Mouse (Mus musculus): ENCODE results near the gene Cacna2d1. TPM values are rescaled to one million over a fixed set of nuclear protein-coding genes. Genes with fewer than 3 reads are reported as not detected.

Gene Cacna2d1
- total RNA-seq, 1 experiment from 2014 or later = 0.10 TPM

GRCm38 (mm10) chr5:16095345-16095744 lies 160.9 kb downstream of the Cacna2d1 start:
- no peak for ATAC-seq (replicated peaks in 1 of 2; ENCODE audit: insufficient read depth in 1 of 2, low FRiP score in 2 of 2, low TSS enrichment in 1 of 2, low read depth in 1 of 2, poor library complexity in 2 of 2, severe bottlenecking in 2 of 2)

GRCm38 (mm10) chr5:16098766-16099165 lies 164.3 kb downstream of the Cacna2d1 start:
- ATAC-seq (replicated peaks in 1 of 2; ENCODE audit: insufficient read depth in 1 of 2, low FRiP score in 2 of 2, low TSS enrichment in 1 of 2, low read depth in 1 of 2, poor library complexity in 2 of 2, severe bottlenecking in 2 of 2) = no peak

GRCm38 (mm10) chr5:16101820-16102219 lies 167.3 kb downstream of the Cacna2d1 start:
- ATAC-seq (replicated peaks in 1 of 2; ENCODE audit: insufficient read depth in 1 of 2, low FRiP score in 2 of 2, low TSS enrichment in 1 of 2, low read depth in 1 of 2, poor library complexity in 2 of 2, severe bottlenecking in 2 of 2) = no peak

GRCm38 (mm10) chr5:16105701-16106100 lies 171.2 kb downstream of the Cacna2d1 start:
- ATAC-seq (replicated peaks in 1 of 2; ENCODE audit: insufficient read depth in 1 of 2, low FRiP score in 2 of 2, low TSS enrichment in 1 of 2, low read depth in 1 of 2, poor library complexity in 2 of 2, severe bottlenecking in 2 of 2) = no peak

- ATAC-seq (replicated peaks in 1 of 2; ENCODE audit: insufficient read depth in 1 of 2, low FRiP score in 2 of 2, low TSS enrichment in 1 of 2, low read depth in 1 of 2, poor library complexity in 2 of 2, severe bottlenecking in 2 of 2) = no peak
These were observed 176.2 kb downstream of the Cacna2d1 start for GRCm38 (mm10) chr5:16110643-16111042.

GRCm38 (mm10) chr5:16113879-16114278 lies 179.4 kb downstream of the Cacna2d1 start:
- no peak for ATAC-seq (replicated peaks in 1 of 2; ENCODE audit: insufficient read depth in 1 of 2, low FRiP score in 2 of 2, low TSS enrichment in 1 of 2, low read depth in 1 of 2, poor library complexity in 2 of 2, severe bottlenecking in 2 of 2)

- no peak for ATAC-seq (replicated peaks in 1 of 2; ENCODE audit: insufficient read depth in 1 of 2, low FRiP score in 2 of 2, low TSS enrichment in 1 of 2, low read depth in 1 of 2, poor library complexity in 2 of 2, severe bottlenecking in 2 of 2)
These were observed 186.8 kb downstream of the Cacna2d1 start for GRCm38 (mm10) chr5:16121334-16121733.

- ATAC-seq (replicated peaks in 1 of 2; ENCODE audit: insufficient read depth in 1 of 2, low FRiP score in 2 of 2, low TSS enrichment in 1 of 2, low read depth in 1 of 2, poor library complexity in 2 of 2, severe bottlenecking in 2 of 2) = no peak
These were observed 187.6 kb downstream of the Cacna2d1 start for GRCm38 (mm10) chr5:16122110-16122509.

- no peak for ATAC-seq (replicated peaks in 1 of 2; ENCODE audit: insufficient read depth in 1 of 2, low FRiP score in 2 of 2, low TSS enrichment in 1 of 2, low read depth in 1 of 2, poor library complexity in 2 of 2, severe bottlenecking in 2 of 2)
These were observed 200.0 kb downstream of the Cacna2d1 start for GRCm38 (mm10) chr5:16134286-16135094.

- no peak for ATAC-seq (replicated peaks in 1 of 2; ENCODE audit: insufficient read depth in 1 of 2, low FRiP score in 2 of 2, low TSS enrichment in 1 of 2, low read depth in 1 of 2, poor library complexity in 2 of 2, severe bottlenecking in 2 of 2)
These were observed 201.5 kb downstream of the Cacna2d1 start for GRCm38 (mm10) chr5:16135986-16136385.

GRCm38 (mm10) chr5:16136839-16137238 lies 202.3 kb downstream of the Cacna2d1 start:
- ATAC-seq (replicated peaks in 1 of 2; ENCODE audit: insufficient read depth in 1 of 2, low FRiP score in 2 of 2, low TSS enrichment in 1 of 2, low read depth in 1 of 2, poor library complexity in 2 of 2, severe bottlenecking in 2 of 2) = no peak

GRCm38 (mm10) chr5:16146602-16147001 lies 212.1 kb downstream of the Cacna2d1 start:
- ATAC-seq (replicated peaks in 1 of 2; ENCODE audit: insufficient read depth in 1 of 2, low FRiP score in 2 of 2, low TSS enrichment in 1 of 2, low read depth in 1 of 2, poor library complexity in 2 of 2, severe bottlenecking in 2 of 2) = no peak

GRCm38 (mm10) chr5:16155375-16156284 lies 221.1 kb downstream of the Cacna2d1 start:
- no peak for ATAC-seq (replicated peaks in 1 of 2; ENCODE audit: insufficient read depth in 1 of 2, low FRiP score in 2 of 2, low TSS enrichment in 1 of 2, low read depth in 1 of 2, poor library complexity in 2 of 2, severe bottlenecking in 2 of 2)

GRCm38 (mm10) chr5:16163270-16163669 lies 228.8 kb downstream of the Cacna2d1 start:
- no peak for ATAC-seq (replicated peaks in 1 of 2; ENCODE audit: insufficient read depth in 1 of 2, low FRiP score in 2 of 2, low TSS enrichment in 1 of 2, low read depth in 1 of 2, poor library complexity in 2 of 2, severe bottlenecking in 2 of 2)

- ATAC-seq (replicated peaks in 1 of 2; ENCODE audit: insufficient read depth in 1 of 2, low FRiP score in 2 of 2, low TSS enrichment in 1 of 2, low read depth in 1 of 2, poor library complexity in 2 of 2, severe bottlenecking in 2 of 2) = no peak
These were observed 231.8 kb downstream of the Cacna2d1 start for GRCm38 (mm10) chr5:16166117-16166867.

- no peak for ATAC-seq (replicated peaks in 1 of 2; ENCODE audit: insufficient read depth in 1 of 2, low FRiP score in 2 of 2, low TSS enrichment in 1 of 2, low read depth in 1 of 2, poor library complexity in 2 of 2, severe bottlenecking in 2 of 2)
These were observed 232.4 kb downstream of the Cacna2d1 start for GRCm38 (mm10) chr5:16166868-16167267.

GRCm38 (mm10) chr5:16181041-16181440 lies 246.6 kb downstream of the Cacna2d1 start:
- ATAC-seq (replicated peaks in 1 of 2; ENCODE audit: insufficient read depth in 1 of 2, low FRiP score in 2 of 2, low TSS enrichment in 1 of 2, low read depth in 1 of 2, poor library complexity in 2 of 2, severe bottlenecking in 2 of 2) = no peak

- no peak for ATAC-seq (replicated peaks in 1 of 2; ENCODE audit: insufficient read depth in 1 of 2, low FRiP score in 2 of 2, low TSS enrichment in 1 of 2, low read depth in 1 of 2, poor library complexity in 2 of 2, severe bottlenecking in 2 of 2)
These were observed 249.6 kb downstream of the Cacna2d1 start for GRCm38 (mm10) chr5:16184064-16184463.

Data from hematopoietic stem cell, adult 5-6 weeks (primary cell).